Mouse (Mus musculus) forebrain, embryonic 12.5 days (tissue): Measurements from ENCODE around the gene C1qtnf4. TPM values are rescaled to one million over a fixed set of nuclear protein-coding genes. Genes with fewer than 3 reads are reported as not detected.

Experiments used
- ATAC-seq: fragments of 200-750 bp; cut with Nextera tagmentation; 2 replicates; pipeline ENCODE4 v1.8.0; 2017; ENCODE audit warnings: moderate TSS enrichment; ENCODE audit not compliant: low FRiP score
- H3K27ac ChIP-seq: fragments of 300-500 bp; sonication (generic); 2 replicates; pipeline ENCODE4 v1.5.1; 2016; ENCODE audit warnings: mild to moderate bottlenecking
- H3K27me3 ChIP-seq: fragments of 300-500 bp; sonication (generic); 2 replicates; pipeline ENCODE4 v1.6.1; 2016; ENCODE audit warnings: mild to moderate bottlenecking
- H3K36me3 ChIP-seq: fragments of 300-500 bp; sonication (generic); replicated peaks from 2 replicates; pipeline ENCODE4 v1.6.1; 2016; ENCODE audit warnings: mild to moderate bottlenecking
- H3K4me1 ChIP-seq: fragments of 300-500 bp; sonication (generic); 2 replicates; pipeline ENCODE4 v1.6.1; 2016
- H3K4me2 ChIP-seq: fragments of 300-500 bp; sonication (generic); 2 replicates; pipeline ENCODE4 v1.6.1; 2016; ENCODE audit warnings: mild to moderate bottlenecking, moderate library complexity
- H3K4me3 ChIP-seq: fragments of 300-500 bp; sonication (generic); replicated peaks from 2 replicates; pipeline ENCODE4 v1.5.1; 2016; ENCODE audit warnings: mild to moderate bottlenecking
- H3K9ac ChIP-seq: fragments of 300-500 bp; sonication (generic); 2 replicates; pipeline ENCODE4 v1.6.1; 2016; ENCODE audit warnings: mild to moderate bottlenecking
- H3K9me3 ChIP-seq: fragments of 300-500 bp; sonication (generic); 2 replicates; pipeline ENCODE4 v1.6.1; 2016
- WGBS: fragments of 180-500 bp; shearing (Covaris S2); methylation state at CpG from one replicate; pipeline ENCODE4 v1.1.7; 2016; 5-methylcytosine and 5-hydroxymethylcytosine counted together
- polyA plus RNA-seq: library from polyadenylated mRNA; unstranded; fragments of >200 nt; fragmentation: Nextera tagmentation; extraction: Ambion mirVana; gene quantifications from 2 replicates; pipeline ENCODE4 v1.2.1, GENCODE M21; 2016

Gene C1qtnf4
- 15.9 and 28.0 TPM in 2 replicates for polyA plus RNA-seq

DNA sequence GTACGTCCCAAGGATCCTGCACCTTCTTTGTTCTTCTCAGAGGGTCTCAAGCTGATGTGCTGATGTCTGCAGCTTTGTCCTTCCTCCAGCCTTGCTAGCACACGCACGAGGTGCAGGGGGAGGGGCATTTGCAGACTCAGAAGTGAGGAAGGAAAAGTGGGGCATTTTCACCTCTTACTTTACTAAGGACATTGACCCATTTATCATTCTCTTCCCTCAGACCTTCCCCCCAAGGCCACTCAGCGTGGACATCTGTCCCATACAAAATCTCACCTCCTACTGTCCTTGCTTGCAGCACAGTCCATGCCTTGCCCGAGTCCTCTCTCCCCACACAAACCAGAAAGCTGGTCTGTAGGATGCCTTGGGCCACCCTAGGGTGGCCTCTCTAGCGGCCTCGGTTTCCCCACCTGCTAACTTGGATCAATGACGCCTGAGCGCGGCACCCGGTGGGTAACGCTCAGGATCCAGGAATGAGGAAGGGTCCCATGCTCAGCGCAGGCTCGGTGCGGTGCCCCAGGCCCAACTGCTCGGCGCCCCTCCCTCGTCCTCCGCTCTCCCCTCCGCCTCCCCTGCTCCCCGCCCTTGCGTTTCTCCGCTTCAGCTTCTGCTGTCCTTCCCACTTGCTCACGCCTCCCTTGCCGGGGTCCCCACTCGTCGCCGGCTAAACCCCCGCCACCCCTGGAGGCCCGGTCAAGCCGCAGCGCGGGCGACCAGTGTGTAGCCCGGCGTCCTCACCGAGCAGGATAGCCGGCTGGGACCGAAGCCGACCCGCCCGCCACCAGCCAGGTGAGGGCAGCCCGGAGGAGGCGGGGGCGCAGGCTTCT, at the start of gene C1qtnf4:
C1qtnf4 (plus strand) TSS at position 643 of the 824 bp plus-strand sequence.
- Histone ChIP-seq H3K4me3 (peak within 1 kb of the TSS; percentile 58), H3K9ac (peak within 1 kb of the TSS; percentile 76), H3K4me2 (peak within 1 kb of the TSS; percentile 92), H3K27me3 (peaks cover 64% of the 10 kb centered on the region), H3K4me1 (peaks cover 35% of the 10 kb centered on the region), H3K36me3 (no peaks in the 10 kb centered on the region), H3K9me3 (no peaks in the 10 kb centered on the region), H3K27ac (peak within 1 kb of the TSS; percentile 75)
- peak; percentile 81 for ATAC-seq
- 1% methylated on average over 45 of the region's 45 CpGs for WGBS

DNA sequence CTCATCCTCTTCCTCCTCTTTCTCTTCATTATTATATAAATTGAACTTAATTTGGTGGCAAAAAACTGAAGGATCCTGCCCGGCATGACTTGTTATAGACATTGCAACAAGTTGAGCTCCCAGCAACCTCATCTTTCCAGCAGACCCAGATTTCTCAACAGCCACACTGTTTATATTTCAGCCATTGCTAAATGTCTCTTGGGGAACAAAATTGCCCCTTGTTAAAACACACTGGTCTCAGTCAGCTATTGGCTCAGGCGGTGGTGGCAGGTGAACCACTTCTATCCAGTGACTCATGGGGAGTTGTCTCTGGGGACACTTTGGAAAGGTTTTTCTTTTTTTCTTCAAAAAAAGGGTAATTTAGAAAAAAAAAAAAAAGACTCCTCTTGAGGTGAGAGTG, 47.0 kb upstream of the C1qtnf4 start:
- 96% methylated on average over 2 of the region's 2 CpGs for WGBS

DNA sequence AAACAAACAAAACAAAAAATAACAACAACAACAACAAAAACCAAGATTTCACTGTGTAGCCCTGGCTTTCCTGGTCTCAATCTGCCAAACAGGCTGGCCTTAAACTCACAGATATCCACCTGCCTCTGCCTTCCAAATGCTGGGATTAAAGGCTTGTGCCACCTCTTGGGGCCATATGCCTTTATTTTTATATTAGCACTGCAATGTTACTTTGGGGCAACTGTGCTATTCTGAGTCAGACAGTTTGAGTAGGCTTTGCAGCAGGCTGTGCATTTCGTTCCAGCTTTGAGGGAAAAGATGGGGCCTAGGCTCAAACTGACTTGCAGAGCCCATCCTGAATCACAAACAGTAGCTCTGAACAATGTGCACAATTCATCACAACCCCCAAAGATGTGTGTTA, 42.0 kb upstream of the C1qtnf4 start:
- Histone ChIP-seq H3K36me3 (no peaks in the 10 kb centered on the region), H3K9ac (no peak overlapping the region), H3K9me3 (no peaks in the 10 kb centered on the region), H3K27ac (no peak overlapping the region), H3K4me2 (no peak overlapping the region), H3K27me3 (no peaks in the 10 kb centered on the region), H3K4me3 (no peak overlapping the region), H3K4me1 (peaks cover 15% of the 10 kb centered on the region)
- ATAC-seq, result no peak
- WGBS, result 68% methylated on average over 1 of the region's 1 CpGs

More for the DNA sequence above, 47.0 kb upstream of the C1qtnf4 start:
- Histone ChIP-seq H3K4me1 (no peaks in the 10 kb centered on the region), H3K4me2 (no peak overlapping the region), H3K4me3 (no peak overlapping the region), H3K27me3 (no peaks in the 10 kb centered on the region), H3K36me3 (no peaks in the 10 kb centered on the region), H3K9me3 (no peaks in the 10 kb centered on the region), H3K27ac (no peak overlapping the region), H3K9ac (no peak overlapping the region)
- no peak for ATAC-seq

DNA sequence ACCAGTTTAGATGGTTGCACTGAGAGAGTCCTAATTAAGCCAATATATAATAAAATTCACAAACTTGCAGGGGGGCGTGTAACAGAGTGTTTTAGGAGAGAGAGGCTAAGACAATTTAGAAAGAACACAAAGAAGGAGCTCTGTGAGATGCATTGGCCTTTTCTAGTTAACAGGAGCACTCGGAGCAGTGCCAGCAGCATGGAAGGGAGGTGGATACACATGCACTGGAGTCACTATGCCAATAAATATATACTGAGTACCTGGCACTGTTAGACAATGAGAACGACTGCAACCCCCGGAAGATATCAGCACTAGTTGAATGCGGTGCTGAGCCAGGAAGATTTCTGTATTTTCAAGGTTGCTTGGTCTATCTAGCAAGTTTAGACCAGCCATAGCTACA, 41.4 kb upstream of the C1qtnf4 start:
- 82% methylated on average over 5 of the region's 5 CpGs for WGBS
- no peak overlapping the region for H3K27ac ChIP-seq
- H3K4me1 ChIP-seq, result peaks cover 21% of the 10 kb centered on the region
- H3K36me3 ChIP-seq, result 0 out of 2 replicates have a peak, but pooled peaks cover under 1% of the 10 kb centered on the region
- no peak for ATAC-seq
- no peak overlapping the region for H3K9ac ChIP-seq
- H3K9me3 ChIP-seq, result no peaks in the 10 kb centered on the region
- no peaks in the 10 kb centered on the region for H3K27me3 ChIP-seq
- no peak overlapping the region for H3K4me3 ChIP-seq
- H3K4me2 ChIP-seq, result no peak overlapping the region

DNA sequence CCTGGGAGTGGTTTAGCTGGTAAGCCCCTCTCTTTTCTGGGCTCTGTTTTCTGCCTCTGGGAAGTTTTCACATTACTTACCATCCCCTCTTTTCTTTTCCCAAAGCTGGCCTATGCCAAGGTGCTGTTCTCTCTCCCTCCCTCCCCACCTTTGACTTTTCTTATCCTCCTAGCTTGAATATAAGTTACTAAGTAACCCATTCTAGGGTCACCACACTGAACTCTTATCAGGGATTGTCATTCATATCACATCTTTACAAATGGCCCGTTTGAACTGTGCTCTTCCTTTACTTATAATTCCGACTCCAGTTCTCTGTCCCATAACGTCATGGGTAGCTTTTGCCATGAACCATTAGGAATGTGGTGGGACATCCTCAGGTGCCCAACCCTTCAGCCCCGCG, 40.4 kb upstream of the C1qtnf4 start:
- Histone ChIP-seq H3K27me3 (no peaks in the 10 kb centered on the region), H3K9me3 (no peaks in the 10 kb centered on the region), H3K9ac (no peak overlapping the region), H3K27ac (no peak overlapping the region), H3K36me3 (peaks cover 8% of the 10 kb centered on the region), H3K4me1 (peaks cover 24% of the 10 kb centered on the region), H3K4me3 (no peak overlapping the region), H3K4me2 (no peak overlapping the region)
- WGBS, result 83% methylated on average over 5 of the region's 5 CpGs
- no peak for ATAC-seq

DNA sequence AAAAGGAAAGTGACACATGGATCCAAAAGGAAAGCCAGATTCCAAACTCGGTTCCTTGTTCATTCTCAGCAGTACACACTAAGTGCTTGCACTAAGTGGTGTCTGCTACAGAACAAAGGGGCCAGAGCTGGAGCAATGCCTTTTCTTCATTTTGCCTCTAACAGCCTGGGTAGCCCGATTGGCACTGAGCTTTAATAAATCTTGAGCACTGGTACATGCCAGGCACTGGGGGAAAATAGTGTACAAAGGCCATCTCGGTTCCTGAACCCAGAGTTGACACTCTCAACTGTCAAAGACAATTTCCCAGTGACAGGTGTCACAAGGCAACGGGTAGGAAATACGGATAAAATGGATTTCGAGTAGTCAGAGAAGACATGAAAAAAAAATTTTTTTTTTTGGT, 39.5 kb upstream of the C1qtnf4 start:
- no peak for ATAC-seq
- H3K36me3 ChIP-seq, result peaks cover 17% of the 10 kb centered on the region
- H3K9ac ChIP-seq, result peak overlapping the region; percentile 57; the same call in 1 of the 2 replicates
- H3K4me3 ChIP-seq, result peak overlapping the region; percentile 68
- H3K27me3 ChIP-seq, result no peaks in the 10 kb centered on the region
- H3K27ac ChIP-seq, result 0 out of 2 replicates have a peak overlapping the region, but pooled peaks have one; percentile 22
- no peaks in the 10 kb centered on the region for H3K9me3 ChIP-seq
- H3K4me1 ChIP-seq, result peaks cover 24% of the 10 kb centered on the region
- H3K4me2 ChIP-seq, result peak overlapping the region; percentile 54
- 48% methylated on average over 6 of the region's 6 CpGs for WGBS

DNA sequence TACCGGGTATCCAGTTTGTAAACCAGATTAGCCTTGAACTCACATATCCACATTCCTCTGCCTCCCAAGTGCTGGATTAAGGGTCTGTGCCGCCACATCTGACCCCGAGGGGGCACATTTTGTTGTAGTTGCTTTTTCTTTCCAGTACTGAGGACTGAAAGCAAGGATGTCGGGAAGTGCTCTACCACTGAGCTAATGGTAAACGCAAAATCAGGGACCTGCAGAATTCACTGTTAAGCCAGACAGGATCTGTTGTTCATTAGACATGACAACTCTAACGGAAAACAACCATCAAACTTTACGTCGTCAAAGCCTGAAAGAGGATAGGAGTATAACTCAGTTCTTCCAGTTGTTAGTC, 39.1 kb upstream of the C1qtnf4 start:
- H3K27me3 ChIP-seq, result no peaks in the 10 kb centered on the region
- ATAC-seq, result peak; percentile 67; the same call in 1 of the 2 replicates
- H3K4me2 ChIP-seq, result peak overlapping the region; percentile 54
- H3K4me1 ChIP-seq, result peaks cover 24% of the 10 kb centered on the region
- peaks cover 21% of the 10 kb centered on the region for H3K36me3 ChIP-seq
- WGBS, result 4% methylated on average over 8 of the region's 8 CpGs
- peak overlapping the region; percentile 68 for H3K4me3 ChIP-seq
- peak overlapping the region; percentile 57 for H3K9ac ChIP-seq
- 0 out of 2 replicates have a peak overlapping the region, but pooled peaks have one; percentile 22 for H3K27ac ChIP-seq
- no peaks in the 10 kb centered on the region for H3K9me3 ChIP-seq

DNA sequence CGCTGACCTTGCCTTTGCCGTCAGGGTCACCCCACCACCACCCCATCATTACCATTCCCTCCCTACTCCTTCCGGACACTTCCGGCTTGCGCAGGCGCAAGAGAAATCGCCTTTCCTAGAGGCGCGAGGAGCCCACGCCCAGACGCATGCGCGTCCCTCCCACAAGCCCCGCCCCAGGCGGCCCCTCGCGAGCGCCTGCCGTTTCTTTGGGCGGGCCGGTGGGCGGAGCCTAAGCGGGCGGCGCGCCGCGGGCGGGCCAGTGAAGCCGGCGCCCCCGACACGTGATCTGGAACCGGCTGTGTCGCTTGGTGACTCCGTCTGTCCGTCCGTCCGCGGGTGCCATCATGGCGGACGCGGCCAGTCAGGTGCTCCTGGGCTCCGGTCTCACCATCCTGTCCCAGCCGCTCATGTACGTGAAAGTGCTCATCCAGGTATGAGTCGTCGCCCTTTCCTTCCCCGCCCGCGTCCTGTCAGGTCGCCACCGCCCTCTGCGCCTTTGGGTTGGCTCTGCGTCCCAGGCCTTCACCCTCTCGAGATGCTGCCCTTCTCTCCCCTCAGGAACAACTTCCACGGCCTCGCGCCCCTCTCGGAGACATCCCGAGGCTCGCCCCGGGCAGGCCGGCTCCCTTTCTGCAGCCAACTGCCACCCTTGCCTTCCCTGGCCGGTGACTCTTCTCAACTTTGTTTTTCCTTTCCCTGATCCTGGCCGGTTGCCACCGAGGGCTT, 38.5 kb upstream of the C1qtnf4 start, which contains the start of gene Mtch2:
Mtch2 (plus strand) TSS at position 201 of the 726 bp plus-strand sequence.
- H3K4me2 ChIP-seq, result peak within 1 kb of the TSS; percentile 54
- H3K9ac ChIP-seq, result peak within 1 kb of the TSS; percentile 90
- H3K36me3 ChIP-seq, result peaks cover 26% of the 10 kb centered on the region
- under 1% methylated on average over 60 of the region's 67 CpGs for WGBS
- peak; percentile 96 for ATAC-seq
- peak within 1 kb of the TSS; percentile 68 for H3K4me3 ChIP-seq
- no peaks in the 10 kb centered on the region for H3K9me3 ChIP-seq
- no peaks in the 10 kb centered on the region for H3K27me3 ChIP-seq
- peak within 1 kb of the TSS; percentile 88 for H3K27ac ChIP-seq
- peaks cover 24% of the 10 kb centered on the region for H3K4me1 ChIP-seq

DNA sequence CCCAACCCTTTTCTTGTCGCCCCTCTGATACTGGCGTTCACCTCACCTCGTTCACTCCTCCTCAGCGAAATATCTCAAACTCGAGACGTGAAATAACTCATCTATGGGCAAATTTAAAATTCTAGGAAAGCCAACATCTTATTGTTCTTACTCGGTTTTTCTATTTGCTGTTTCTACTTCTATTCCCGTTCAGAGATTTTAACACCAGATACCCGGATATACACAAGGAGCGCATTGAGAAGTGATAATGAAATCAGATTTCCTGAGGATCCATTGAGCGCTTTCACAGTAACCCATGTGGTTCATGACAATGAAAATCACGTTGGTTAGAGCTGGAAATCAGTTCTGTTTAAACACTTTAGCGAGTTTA, 38.0 kb upstream of the C1qtnf4 start:
- Histone ChIP-seq H3K4me1 (peaks cover 24% of the 10 kb centered on the region), H3K4me3 (peak overlapping the region; percentile 68), H3K4me2 (peak overlapping the region; percentile 54), H3K27me3 (no peaks in the 10 kb centered on the region), H3K27ac (peak overlapping the region; percentile 88), H3K9me3 (no peaks in the 10 kb centered on the region), H3K36me3 (peaks cover 31% of the 10 kb centered on the region), H3K9ac (peak overlapping the region; percentile 90)
- ATAC-seq, result no peak
- WGBS, result 1% methylated on average over 13 of the region's 13 CpGs

DNA sequence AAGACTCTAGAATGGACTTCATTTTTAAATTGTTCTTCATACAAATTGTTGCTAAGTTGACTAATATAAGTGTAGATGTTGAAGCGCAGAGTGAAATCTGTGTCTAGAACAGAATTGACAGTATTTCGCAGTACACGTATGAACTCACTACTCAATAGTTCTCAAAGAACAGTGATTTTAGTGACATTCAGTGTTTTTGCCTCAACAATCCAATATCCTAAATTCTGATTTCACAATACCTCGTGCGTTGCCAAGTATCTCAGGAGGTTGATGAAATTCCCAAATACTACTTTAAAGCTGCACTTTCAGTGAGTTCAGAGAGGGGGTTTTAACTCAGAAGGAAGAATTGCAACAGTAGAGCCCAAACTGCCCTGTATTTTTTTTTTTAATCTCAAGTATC, 37.3 kb upstream of the C1qtnf4 start:
- Histone ChIP-seq H3K9me3 (no peaks in the 10 kb centered on the region), H3K36me3 (peaks cover 38% of the 10 kb centered on the region), H3K27me3 (no peaks in the 10 kb centered on the region), H3K9ac (no peak overlapping the region), H3K4me2 (peak overlapping the region; percentile 54), H3K4me3 (peak overlapping the region; percentile 68), H3K27ac (no peak overlapping the region), H3K4me1 (peaks cover 24% of the 10 kb centered on the region)
- 93% methylated on average over 5 of the region's 5 CpGs for WGBS
- ATAC-seq, result no peak

DNA sequence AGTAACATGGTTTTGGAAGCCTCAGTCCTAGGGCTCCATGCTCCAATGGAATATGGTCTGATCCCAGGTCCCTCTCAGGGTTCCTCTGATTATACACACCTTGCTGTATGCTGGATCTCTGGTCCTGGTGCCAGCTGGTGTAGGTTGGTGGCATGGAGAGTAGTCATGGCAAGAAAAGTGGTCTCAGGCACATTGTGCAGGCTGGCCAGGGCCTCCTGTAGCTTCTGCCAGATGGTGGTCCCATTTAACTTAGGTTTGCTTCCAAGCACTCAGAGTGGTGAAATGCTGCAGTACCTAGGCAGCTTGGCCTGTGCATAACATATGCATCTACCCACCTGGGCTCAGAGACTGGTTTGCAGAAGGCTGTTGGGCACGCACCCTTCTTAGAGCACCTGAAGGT, 35.3 kb upstream of the C1qtnf4 start:
- Histone ChIP-seq H3K9me3 (no peaks in the 10 kb centered on the region), H3K4me3 (no peak overlapping the region), H3K36me3 (peaks cover 55% of the 10 kb centered on the region), H3K9ac (no peak overlapping the region), H3K27me3 (no peaks in the 10 kb centered on the region), H3K4me1 (peaks cover 24% of the 10 kb centered on the region), H3K4me2 (no peak overlapping the region), H3K27ac (no peak overlapping the region)
- 100% methylated on average over 1 of the region's 1 CpGs for WGBS
- ATAC-seq, result no peak

DNA sequence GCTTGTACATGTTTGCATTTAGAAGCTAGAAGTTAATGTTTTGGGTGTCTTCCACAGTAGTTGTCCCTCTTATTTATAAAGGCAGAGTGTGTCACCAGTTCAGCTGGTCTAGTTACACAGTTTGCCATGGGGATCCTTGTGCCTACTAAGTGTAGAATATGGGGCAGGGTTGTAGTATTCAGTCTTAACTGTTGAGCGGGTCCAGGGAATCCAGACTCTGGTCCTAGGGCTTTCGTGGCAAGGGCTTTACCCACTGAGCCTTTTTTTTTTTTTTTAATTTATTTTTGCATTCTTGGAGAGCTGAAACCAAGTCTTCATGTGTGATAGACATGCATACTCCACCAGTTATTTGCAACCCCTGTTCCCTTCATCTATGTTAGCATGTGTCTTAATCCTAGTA, 24.2 kb upstream of the C1qtnf4 start:
- H3K9ac ChIP-seq, result no peak overlapping the region
- no peak overlapping the region for H3K4me2 ChIP-seq
- no peaks in the 10 kb centered on the region for H3K9me3 ChIP-seq
- H3K27ac ChIP-seq, result no peak overlapping the region
- H3K27me3 ChIP-seq, result no peaks in the 10 kb centered on the region
- H3K4me1 ChIP-seq, result peaks cover 3% of the 10 kb centered on the region; the same call in 1 of the 2 replicates
- 90% methylated on average over 2 of the region's 2 CpGs for WGBS
- no peak for ATAC-seq
- H3K36me3 ChIP-seq, result peaks cover 71% of the 10 kb centered on the region
- no peak overlapping the region for H3K4me3 ChIP-seq
